Mouse (Mus musculus): ENCODE data around the gene Cnksr2. TPM values are rescaled to one million over a fixed set of nuclear protein-coding genes. Genes with fewer than 3 reads are reported as not detected.

Cnksr2 gene
- 4.2 and 4.7 TPM in 2 replicates for polyA plus RNA-seq (2015; fragmentation: Nextera tagmentation; extraction: Ambion mirVana)

- no peaks in the 10 kb centered on the region for H3K36me3 ChIP-seq
- no peaks in the 10 kb centered on the region for H3K4me1 ChIP-seq
- H3K9me3 ChIP-seq = no peaks in the 10 kb centered on the region
- ATAC-seq (ENCODE audit: low FRiP score, low read depth) = peak; percentile 78
- H3K4me2 ChIP-seq (replicated peaks) = peak within 1 kb of the TSS; percentile 67
- 15% methylated on average over 64 of the region's 99 CpGs for WGBS
- peak within 1 kb of the TSS; percentile 73 for H3K9ac ChIP-seq
- H3K4me3 ChIP-seq = peak within 1 kb of the TSS; percentile 63
- peaks cover 15% of the 10 kb centered on the region; the same call in 1 of the 2 replicates for H3K27me3 ChIP-seq
- H3K27ac ChIP-seq = 0 out of 2 replicates have a peak within 1 kb of the TSS, but pooled peaks have one; percentile 48
Measured at GRCm38 (mm10) chrX:158043057-158043843, at the start of gene Cnksr2. Gene Cnksr2, minus strand, starts transcription at chrX:158043294.

GRCm38 (mm10) chrX:158043844-158044140 is 698 bp upstream of the Cnksr2 start:
- WGBS = 14% methylated on average over 10 of the region's 13 CpGs
- peaks cover 15% of the 10 kb centered on the region; the same call in 1 of the 2 replicates for H3K27me3 ChIP-seq
- H3K9ac ChIP-seq = peak overlapping the region; percentile 73
- no peak for ATAC-seq (ENCODE audit: low FRiP score, low read depth)
- no peaks in the 10 kb centered on the region for H3K36me3 ChIP-seq
- H3K4me3 ChIP-seq = peak overlapping the region; percentile 63
- H3K27ac ChIP-seq = no peak overlapping the region
- no peaks in the 10 kb centered on the region for H3K9me3 ChIP-seq
- H3K4me1 ChIP-seq = no peaks in the 10 kb centered on the region
- H3K4me2 ChIP-seq (replicated peaks) = peak overlapping the region; percentile 67

- Histone ChIP-seq H3K36me3 (no peaks in the 10 kb centered on the region), H3K9ac (peak overlapping the region; percentile 73), H3K27me3 (peaks cover 15% of the 10 kb centered on the region; the same call in 1 of the 2 replicates), H3K27ac (0 out of 2 replicates have a peak overlapping the region, but pooled peaks have one; percentile 48), H3K4me3 (peak overlapping the region; percentile 63), H3K9me3 (no peaks in the 10 kb centered on the region), H3K4me2 (replicated peaks) (peak overlapping the region; percentile 67), H3K4me1 (no peaks in the 10 kb centered on the region)
- peak; percentile 63 for ATAC-seq (ENCODE audit: low FRiP score, low read depth)
- 22% methylated on average over 52 of the region's 62 CpGs for WGBS
Measured at GRCm38 (mm10) chrX:158042255-158043056, 638 bp downstream of the Cnksr2 start.

GRCm38 (mm10) chrX:158041703-158042102 is 1.4 kb downstream of the Cnksr2 start:
- Histone ChIP-seq H3K4me3 (peak overlapping the region; percentile 63), H3K4me1 (no peaks in the 10 kb centered on the region), H3K36me3 (no peaks in the 10 kb centered on the region), H3K27ac (no peak overlapping the region), H3K9me3 (no peaks in the 10 kb centered on the region), H3K4me2 (replicated peaks) (peak overlapping the region; percentile 67), H3K9ac (peak overlapping the region; percentile 73), H3K27me3 (peaks cover 15% of the 10 kb centered on the region; the same call in 1 of the 2 replicates)
- ATAC-seq (ENCODE audit: low FRiP score, low read depth) = no peak
- WGBS = 32% methylated on average over 7 of the region's 7 CpGs

GRCm38 (mm10) chrX:157951698-157952097 is 91.4 kb downstream of the Cnksr2 start:
- H3K9me3 ChIP-seq = no peaks in the 10 kb centered on the region
- H3K4me1 ChIP-seq = no peaks in the 10 kb centered on the region
- no peak overlapping the region for H3K27ac ChIP-seq
- no peaks in the 10 kb centered on the region for H3K36me3 ChIP-seq
- no peak for ATAC-seq (ENCODE audit: low FRiP score, low read depth)
- H3K4me3 ChIP-seq = no peak overlapping the region
- no peak overlapping the region for H3K4me2 ChIP-seq (replicated peaks)
- H3K9ac ChIP-seq = no peak overlapping the region
- no peaks in the 10 kb centered on the region for H3K27me3 ChIP-seq

GRCm38 (mm10) chrX:157949256-157949655 is 93.8 kb downstream of the Cnksr2 start:
- H3K9ac ChIP-seq = no peak overlapping the region
- H3K9me3 ChIP-seq = no peaks in the 10 kb centered on the region
- no peaks in the 10 kb centered on the region for H3K36me3 ChIP-seq
- no peak overlapping the region for H3K4me2 ChIP-seq (replicated peaks)
- 73% methylated on average over 1 of the region's 1 CpGs for WGBS
- no peak overlapping the region for H3K27ac ChIP-seq
- H3K4me1 ChIP-seq = no peaks in the 10 kb centered on the region
- no peaks in the 10 kb centered on the region for H3K27me3 ChIP-seq
- ATAC-seq (ENCODE audit: low FRiP score, low read depth) = no peak
- no peak overlapping the region for H3K4me3 ChIP-seq

GRCm38 (mm10) chrX:157945121-157945520 is 98.0 kb downstream of the Cnksr2 start:
- ATAC-seq (ENCODE audit: low FRiP score, low read depth) = no peak
- Histone ChIP-seq H3K9me3 (no peaks in the 10 kb centered on the region), H3K4me3 (no peak overlapping the region), H3K27me3 (no peaks in the 10 kb centered on the region), H3K4me1 (no peaks in the 10 kb centered on the region), H3K27ac (no peak overlapping the region), H3K9ac (no peak overlapping the region), H3K36me3 (no peaks in the 10 kb centered on the region), H3K4me2 (replicated peaks) (no peak overlapping the region)
- 79% methylated on average over 5 of the region's 5 CpGs for WGBS

GRCm38 (mm10) chrX:157936611-157937010 is 106.5 kb downstream of the Cnksr2 start:
- Histone ChIP-seq H3K27ac (no peak overlapping the region), H3K27me3 (no peaks in the 10 kb centered on the region), H3K36me3 (no peaks in the 10 kb centered on the region), H3K9me3 (no peaks in the 10 kb centered on the region), H3K4me3 (no peak overlapping the region), H3K9ac (no peak overlapping the region), H3K4me2 (replicated peaks) (no peak overlapping the region), H3K4me1 (no peaks in the 10 kb centered on the region)
- 72% methylated on average over 1 of the region's 1 CpGs for WGBS
- ATAC-seq (ENCODE audit: low FRiP score, low read depth) = no peak

- no peaks in the 10 kb centered on the region for H3K4me1 ChIP-seq
- no peaks in the 10 kb centered on the region for H3K36me3 ChIP-seq
- no peak overlapping the region for H3K4me2 ChIP-seq (replicated peaks)
- ATAC-seq (ENCODE audit: low FRiP score, low read depth) = no peak
- H3K27me3 ChIP-seq = no peaks in the 10 kb centered on the region
- H3K9me3 ChIP-seq = no peaks in the 10 kb centered on the region
- no peak overlapping the region for H3K4me3 ChIP-seq
- no peak overlapping the region for H3K27ac ChIP-seq
- no peak overlapping the region for H3K9ac ChIP-seq
- WGBS = 69% methylated on average over 3 of the region's 3 CpGs
Measured at GRCm38 (mm10) chrX:157920093-157920492, 123.0 kb downstream of the Cnksr2 start.

- Histone ChIP-seq H3K9me3 (no peaks in the 10 kb centered on the region), H3K4me2 (replicated peaks) (no peak overlapping the region), H3K4me3 (no peak overlapping the region), H3K27me3 (peaks cover 4% of the 10 kb centered on the region; the same call in 1 of the 2 replicates), H3K36me3 (no peaks in the 10 kb centered on the region), H3K4me1 (no peaks in the 10 kb centered on the region), H3K27ac (no peak overlapping the region), H3K9ac (no peak overlapping the region)
- ATAC-seq (ENCODE audit: low FRiP score, low read depth) = no peak
- WGBS = 78% methylated on average over 4 of the region's 4 CpGs
Measured at GRCm38 (mm10) chrX:157829983-157830382, 213.1 kb downstream of the Cnksr2 start.

- H3K27me3 ChIP-seq = peaks cover 29% of the 10 kb centered on the region
- H3K9ac ChIP-seq = no peak overlapping the region
- 80% methylated on average over 13 of the region's 13 CpGs for WGBS
- H3K27ac ChIP-seq = no peak overlapping the region
- no peaks in the 10 kb centered on the region for H3K36me3 ChIP-seq
- ATAC-seq (ENCODE audit: low FRiP score, low read depth) = no peak
- no peak overlapping the region for H3K4me3 ChIP-seq
- H3K4me1 ChIP-seq = peaks cover 9% of the 10 kb centered on the region; the same call in 1 of the 2 replicates
- no peaks in the 10 kb centered on the region for H3K9me3 ChIP-seq
- H3K4me2 ChIP-seq (replicated peaks) = no peak overlapping the region
Measured at GRCm38 (mm10) chrX:157818921-157819260, 224.2 kb downstream of the Cnksr2 start.

GRCm38 (mm10) chrX:157818207-157818920 is 224.7 kb downstream of the Cnksr2 start, which contains the start of gene Klhl34:
Gene Klhl34, plus strand, starts transcription at chrX:157818435.
- H3K4me3 ChIP-seq = peak within 1 kb of the TSS; percentile 25
- peaks cover 29% of the 10 kb centered on the region for H3K27me3 ChIP-seq
- 32% methylated on average over 28 of the region's 28 CpGs for WGBS
- no peak within 1 kb of the TSS for H3K27ac ChIP-seq
- H3K9ac ChIP-seq = no peak within 1 kb of the TSS
- H3K4me1 ChIP-seq = peaks cover 9% of the 10 kb centered on the region; the same call in 1 of the 2 replicates
- H3K4me2 ChIP-seq (replicated peaks) = peak within 1 kb of the TSS; percentile 61
- H3K9me3 ChIP-seq = no peaks in the 10 kb centered on the region
- no peaks in the 10 kb centered on the region for H3K36me3 ChIP-seq
- peak; percentile 60 for ATAC-seq (ENCODE audit: low FRiP score, low read depth)
